Mouse (Mus musculus): Measurements from ENCODE around the gene Ngfr. TPM values are rescaled to one million over a fixed set of nuclear protein-coding genes. Genes with fewer than 3 reads are reported as not detected.
A peak's percentile ranks its signal among the peaks of the same experiment; 100 is the strongest.

The Ngfr gene
- polyA plus RNA-seq, 1 experiment from 2014 or later, result 10.5 TPM

GRCm38 (mm10) chr11:95538378-95539104 lies 49.0 kb downstream of the Ngfr start:
- no peak overlapping the region for H3K4me3 ChIP-seq (ENCODE audit: low read depth, low read length)
- H3K9ac ChIP-seq (ENCODE audit: low read length), result no peak overlapping the region
- no peaks in the 10 kb centered on the region; the same call in 1 of the 2 replicates for H3K27me3 ChIP-seq (ENCODE audit: control insufficient read depth, insufficient read depth, low read length)
- peaks cover 2% of the 10 kb centered on the region; the same call in 1 of the 2 replicates for H3K4me1 ChIP-seq (replicated peaks; ENCODE audit: control insufficient read depth, insufficient read depth, low read length)
- H3K9me3 ChIP-seq (ENCODE audit: control insufficient read depth, low read length), result no peaks in the 10 kb centered on the region
- ATAC-seq (replicated peaks; ENCODE audit: low FRiP score) (no peak), DNase-seq (ENCODE audit: low spot score) (no peak)
- H3K36me3 ChIP-seq (ENCODE audit: control insufficient read depth, insufficient read depth, low read length), result no peaks in the 10 kb centered on the region
- no peak overlapping the region for H3K4me2 ChIP-seq (ENCODE audit: low read depth, low read length, severe bottlenecking)
- H3K27ac ChIP-seq (ENCODE audit: low read depth, low read length), result no peak overlapping the region
- WGBS, result 78% methylated on average over 15 of the region's 15 CpGs

- Histone ChIP-seq H3K4me2 (ENCODE audit: low read depth, low read length, severe bottlenecking) (peak overlapping the region; percentile 36; the same call in 1 of the 2 replicates), H3K27ac (ENCODE audit: low read depth, low read length) (no peak overlapping the region)
Observed at GRCm38 (mm10) chr11:95533484-95534160, 53.9 kb downstream of the Ngfr start.

GRCm38 (mm10) chr11:95532353-95533072 lies 55.0 kb downstream of the Ngfr start:
- Histone ChIP-seq H3K27me3 (ENCODE audit: control insufficient read depth, insufficient read depth, low read length) (no peaks in the 10 kb centered on the region), H3K4me3 (ENCODE audit: low read depth, low read length) (no peak overlapping the region), H3K4me1 (replicated peaks; ENCODE audit: control insufficient read depth, insufficient read depth, low read length) (no peaks in the 10 kb centered on the region; the same call in 1 of the 2 replicates), H3K4me2 (ENCODE audit: low read depth, low read length, severe bottlenecking) (no peak overlapping the region), H3K36me3 (ENCODE audit: control insufficient read depth, insufficient read depth, low read length) (no peaks in the 10 kb centered on the region), H3K9ac (ENCODE audit: low read length) (no peak overlapping the region), H3K9me3 (ENCODE audit: control insufficient read depth, low read length) (no peaks in the 10 kb centered on the region), H3K27ac (ENCODE audit: low read depth, low read length) (no peak overlapping the region)
- DNase-seq (ENCODE audit: low spot score) (no peak), ATAC-seq (replicated peaks; ENCODE audit: low FRiP score) (no peak)
- 76% methylated on average over 13 of the region's 13 CpGs for WGBS

More at GRCm38 (mm10) chr11:95533484-95534160, 53.9 kb downstream of the Ngfr start:
- H3K9ac ChIP-seq (ENCODE audit: low read length), result no peak overlapping the region
- 22% methylated on average over 24 of the region's 24 CpGs for WGBS
- H3K4me3 ChIP-seq (ENCODE audit: low read depth, low read length), result no peak overlapping the region
- no peaks in the 10 kb centered on the region for H3K9me3 ChIP-seq (ENCODE audit: control insufficient read depth, low read length)
- ATAC-seq (replicated peaks; ENCODE audit: low FRiP score) (peak; percentile 78), DNase-seq (ENCODE audit: low spot score) (peak; percentile 95)
- H3K27me3 ChIP-seq (ENCODE audit: control insufficient read depth, insufficient read depth, low read length), result no peaks in the 10 kb centered on the region
- H3K4me1 ChIP-seq (replicated peaks; ENCODE audit: control insufficient read depth, insufficient read depth, low read length), result peaks cover 2% of the 10 kb centered on the region; the same call in 1 of the 2 replicates
- no peaks in the 10 kb centered on the region for H3K36me3 ChIP-seq (ENCODE audit: control insufficient read depth, insufficient read depth, low read length)

- DNase-seq (ENCODE audit: low spot score), result peak; percentile 40
- Histone ChIP-seq H3K4me3 (ENCODE audit: low read depth, low read length) (no peak overlapping the region), H3K36me3 (ENCODE audit: control insufficient read depth, insufficient read depth, low read length) (no peaks in the 10 kb centered on the region), H3K4me1 (replicated peaks; ENCODE audit: control insufficient read depth, insufficient read depth, low read length) (no peaks in the 10 kb centered on the region), H3K9me3 (ENCODE audit: control insufficient read depth, low read length) (no peaks in the 10 kb centered on the region), H3K27me3 (ENCODE audit: control insufficient read depth, insufficient read depth, low read length) (no peaks in the 10 kb centered on the region), H3K4me2 (ENCODE audit: low read depth, low read length, severe bottlenecking) (no peak overlapping the region), H3K27ac (ENCODE audit: low read depth, low read length) (no peak overlapping the region), H3K9ac (ENCODE audit: low read length) (no peak overlapping the region)
- 89% methylated on average over 3 of the region's 3 CpGs for WGBS
- ATAC-seq (replicated peaks; ENCODE audit: low FRiP score), result no peak
Observed at GRCm38 (mm10) chr11:95528231-95528630, 59.3 kb downstream of the Ngfr start.

GRCm38 (mm10) chr11:95527307-95527706 lies 60.2 kb downstream of the Ngfr start:
- no peak overlapping the region for H3K27ac ChIP-seq (ENCODE audit: low read depth, low read length)
- no peaks in the 10 kb centered on the region for H3K27me3 ChIP-seq (ENCODE audit: control insufficient read depth, insufficient read depth, low read length)
- no peaks in the 10 kb centered on the region for H3K36me3 ChIP-seq (ENCODE audit: control insufficient read depth, insufficient read depth, low read length)
- DNase-seq (ENCODE audit: low spot score), result no peak
- H3K4me2 ChIP-seq (ENCODE audit: low read depth, low read length, severe bottlenecking), result no peak overlapping the region
- no peak for ATAC-seq (replicated peaks; ENCODE audit: low FRiP score)
- H3K4me1 ChIP-seq (replicated peaks; ENCODE audit: control insufficient read depth, insufficient read depth, low read length), result no peaks in the 10 kb centered on the region
- WGBS, result 90% methylated on average over 8 of the region's 8 CpGs
- no peak overlapping the region for H3K4me3 ChIP-seq (ENCODE audit: low read depth, low read length)
- no peak overlapping the region for H3K9ac ChIP-seq (ENCODE audit: low read length)
- H3K9me3 ChIP-seq (ENCODE audit: control insufficient read depth, low read length), result no peaks in the 10 kb centered on the region

- under 1% methylated on average over 13 of the region's 13 CpGs for WGBS
- ATAC-seq (replicated peaks; ENCODE audit: low FRiP score) (peak; percentile 22; the same call in 1 of the 2 replicates), DNase-seq (ENCODE audit: low spot score) (peak; percentile 90)
- H3K4me1 ChIP-seq (replicated peaks; ENCODE audit: control insufficient read depth, insufficient read depth, low read length), result peaks cover 11% of the 10 kb centered on the region; the same call in 1 of the 2 replicates
- 0 out of 2 replicates have a peak overlapping the region, but pooled peaks have one; percentile 6 for H3K4me3 ChIP-seq (ENCODE audit: low read depth, low read length)
- H3K9ac ChIP-seq (ENCODE audit: low read length), result no peak overlapping the region; the same call in 1 of the 2 replicates
- H3K27me3 ChIP-seq (ENCODE audit: control insufficient read depth, insufficient read depth, low read length), result 0 out of 2 replicates have a peak, but pooled peaks cover under 1% of the 10 kb centered on the region
- H3K27ac ChIP-seq (ENCODE audit: low read depth, low read length), result no peak overlapping the region
- H3K36me3 ChIP-seq (ENCODE audit: control insufficient read depth, insufficient read depth, low read length), result no peaks in the 10 kb centered on the region
- no peaks in the 10 kb centered on the region for H3K9me3 ChIP-seq (ENCODE audit: control insufficient read depth, low read length)
- peak overlapping the region; percentile 32; the same call in 1 of the 2 replicates for H3K4me2 ChIP-seq (ENCODE audit: low read depth, low read length, severe bottlenecking)
Observed at GRCm38 (mm10) chr11:95521563-95521962, 66.0 kb downstream of the Ngfr start.

GRCm38 (mm10) chr11:95520456-95521072 lies 67.0 kb downstream of the Ngfr start:
- Histone ChIP-seq H3K27ac (ENCODE audit: low read depth, low read length) (no peak overlapping the region), H3K36me3 (ENCODE audit: control insufficient read depth, insufficient read depth, low read length) (no peaks in the 10 kb centered on the region), H3K4me1 (replicated peaks; ENCODE audit: control insufficient read depth, insufficient read depth, low read length) (peaks cover 18% of the 10 kb centered on the region; the same call in 1 of the 2 replicates), H3K9me3 (ENCODE audit: control insufficient read depth, low read length) (no peaks in the 10 kb centered on the region), H3K9ac (ENCODE audit: low read length) (peak overlapping the region; percentile 40), H3K27me3 (ENCODE audit: control insufficient read depth, insufficient read depth, low read length) (peaks cover 5% of the 10 kb centered on the region), H3K4me2 (ENCODE audit: low read depth, low read length, severe bottlenecking) (peak overlapping the region; percentile 54), H3K4me3 (ENCODE audit: low read depth, low read length) (peak overlapping the region; percentile 11)
- WGBS, result 5% methylated on average over 27 of the region's 27 CpGs
- peak; percentile 95 for DNase-seq (ENCODE audit: low spot score)
- peak; percentile 60 for ATAC-seq (replicated peaks; ENCODE audit: low FRiP score)

- H3K9me3 ChIP-seq (ENCODE audit: control insufficient read depth, low read length), result no peaks in the 10 kb centered on the region
- H3K36me3 ChIP-seq (ENCODE audit: control insufficient read depth, insufficient read depth, low read length), result no peaks in the 10 kb centered on the region
- H3K27ac ChIP-seq (ENCODE audit: low read depth, low read length), result no peak overlapping the region
- H3K27me3 ChIP-seq (ENCODE audit: control insufficient read depth, insufficient read depth, low read length), result peaks cover 11% of the 10 kb centered on the region
- no peak for ATAC-seq (replicated peaks; ENCODE audit: low FRiP score)
- peaks cover 18% of the 10 kb centered on the region; the same call in 1 of the 2 replicates for H3K4me1 ChIP-seq (replicated peaks; ENCODE audit: control insufficient read depth, insufficient read depth, low read length)
- DNase-seq (ENCODE audit: low spot score), result no peak
- H3K9ac ChIP-seq (ENCODE audit: low read length), result peak overlapping the region; percentile 40
- no peak overlapping the region for H3K4me3 ChIP-seq (ENCODE audit: low read depth, low read length)
- no peak overlapping the region for H3K4me2 ChIP-seq (ENCODE audit: low read depth, low read length, severe bottlenecking)
- whole genome bisulfite sequencing, result 36% methylated on average over 3 of the region's 3 CpGs
Observed at GRCm38 (mm10) chr11:95519996-95520395, 67.5 kb downstream of the Ngfr start.

Data from forebrain, embryonic 11.5 days (tissue).